Mouse (Mus musculus) liver, postnatal 0 days (tissue): Measurements from ENCODE around the gene Ddx18.

ENCODE experiments used
- CTCF ChIP-seq: sonication (generic); IDR thresholded peaks from 2 replicates; pipeline ENCODE4 v1.5.1; 2016; ENCODE audit warnings: antibody characterized with exemption, low read depth
- EP300 ChIP-seq: IDR thresholded peaks from 2 replicates; pipeline ENCODE4 v1.6.1; 2016; ENCODE audit warnings: antibody characterized with exemption, low read depth, mild to moderate bottlenecking

- TF ChIP-seq CTCF (no peak), EP300 (no peak)
These were observed 40.0 kb downstream of the Ddx18 start for GRCm38 (mm10) chr1:121527600-121528398.
